Mouse (Mus musculus) liver, adult (tissue): Measurements from ENCODE around the gene Zhx3.
A peak's percentile ranks its signal among the peaks of the same experiment; 100 is the strongest.

Experiments used
- GATA4 ChIP-seq: IDR thresholded peaks from 2 replicates; pipeline ENCODE4 v1.6.1; 2014; ENCODE audit warnings: mild to moderate bottlenecking, low read length; ENCODE audit not compliant: insufficient replicate concordance

The Zhx3 gene

GRCm38 (mm10) chr2:160732420-160732995 lies 140.3 kb downstream of the Zhx3 start:
- TF ChIP-seq GATA4: no peak

- TF ChIP-seq GATA4: no peak
Observed at GRCm38 (mm10) chr2:160731839-160732261, 140.9 kb downstream of the Zhx3 start.

GRCm38 (mm10) chr2:160731117-160731838 lies 141.5 kb downstream of the Zhx3 start, which contains the start of gene Plcg1:
Gene Plcg1 (plus strand): TSS chr2:160731300.
- no peak; the same call in 1 of the 2 replicates for TF ChIP-seq GATA4

- 0 out of 2 replicates have a peak, but pooled peaks have one; percentile 11 for TF ChIP-seq GATA4
Observed at GRCm38 (mm10) chr2:160730797-160731116, 142.0 kb downstream of the Zhx3 start.

GRCm38 (mm10) chr2:160729851-160730796 lies 142.7 kb downstream of the Zhx3 start:
- TF ChIP-seq GATA4: no peak

- no peak for TF ChIP-seq GATA4
Observed at GRCm38 (mm10) chr2:160729436-160729835, 143.4 kb downstream of the Zhx3 start.

- no peak for TF ChIP-seq GATA4
Observed at GRCm38 (mm10) chr2:160728972-160729371, 143.8 kb downstream of the Zhx3 start.

- TF ChIP-seq GATA4: no peak; the same call in 1 of the 2 replicates
Observed at GRCm38 (mm10) chr2:160725877-160726864, 146.6 kb downstream of the Zhx3 start.

- TF ChIP-seq GATA4: no peak
Observed at GRCm38 (mm10) chr2:160724536-160724935, 148.3 kb downstream of the Zhx3 start.

- no peak for TF ChIP-seq GATA4
Observed at GRCm38 (mm10) chr2:160723613-160724375, 149.0 kb downstream of the Zhx3 start.

GRCm38 (mm10) chr2:160722714-160723113 lies 150.1 kb downstream of the Zhx3 start:
- no peak for TF ChIP-seq GATA4

GRCm38 (mm10) chr2:160718811-160719210 lies 154.0 kb downstream of the Zhx3 start:
- TF ChIP-seq GATA4: no peak

GRCm38 (mm10) chr2:160717269-160717668 lies 155.5 kb downstream of the Zhx3 start:
- TF ChIP-seq GATA4: no peak
